9 mouse cellular contexts compared by ENCODE assay signal in the genomic region with DNA sequence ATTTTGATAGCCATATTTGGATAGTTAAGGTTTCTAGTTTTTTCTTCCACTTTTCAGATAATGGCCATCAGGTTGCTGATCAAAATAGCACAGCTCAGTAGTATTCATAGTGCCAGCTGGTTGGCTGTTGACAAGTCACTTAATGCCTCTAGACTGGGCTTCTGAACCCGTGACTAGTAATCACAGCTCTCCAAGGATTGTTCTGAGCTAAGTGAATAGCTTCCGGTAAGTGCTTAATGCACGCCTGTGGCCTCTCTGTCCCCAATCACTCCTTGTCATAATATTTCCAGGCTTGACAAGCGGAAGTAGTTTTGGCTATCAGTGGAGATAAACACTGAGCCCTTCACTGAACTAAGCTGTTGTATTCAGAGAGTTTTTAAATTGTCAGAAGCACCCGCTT. TPM values are rescaled to one million over a fixed set of nuclear protein-coding genes. Genes with fewer than 3 reads are reported as not detected.
DNase-seq lines count a peak whose midpoint lies in the region; ATAC-seq and TF ChIP-seq lines count a peak whose summit lies in the region.
"Had no signal": no experiment of that assay in that cellular context is flagged by ENCODE, and none has a peak within 500 bp of the region (broad histone marks: within the 10 kb centered on the region; RNA-seq: fewer than 3 reads in every experiment).

No protein-coding gene starts in this region.

- TF ChIP-seq CTCF in small intestine, adult 2 months (IDR thresholded peaks at IDR 0.05; ENCODE audit: extremely low read depth, insufficient read length, insufficient replicate concordance, low read depth, low read length): no peak

- DNase-seq in kidney, adult 9 months: peak; percentile 46
- no peak for DNase-seq in kidney, postnatal 25 days
- DNase-seq in kidney, postnatal 14 days: peak; percentile 10
- no peak for DNase-seq in testis, postnatal 14 days (ENCODE audit: low spot score)
- no peak for DNase-seq in spleen, postnatal 4 days (ENCODE audit: low spot score in 2 of 2)
- no peak for DNase-seq in thymus, postnatal 36 days

- peaks cover 21% of the 10 kb centered on the region for H3K36me3 ChIP-seq in heart, embryonic 12.5 days
- H3K36me3 ChIP-seq in small intestine, adult 2 months (ENCODE audit: control insufficient read depth, insufficient read depth, low read length): peaks cover 9% of the 10 kb centered on the region

- H3K4me3 ChIP-seq in heart, embryonic 12.5 days: peak overlapping the region; percentile 19
- no peak overlapping the region for H3K4me3 ChIP-seq in small intestine, adult 2 months (ENCODE audit: low read depth, low read length)

- H3K27ac ChIP-seq in heart, embryonic 12.5 days (ENCODE audit: poor library complexity, severe bottlenecking): peak overlapping the region; percentile 70
- H3K27ac ChIP-seq in small intestine, adult 2 months (ENCODE audit: insufficient read depth, low read depth, low read length): peak overlapping the region; percentile 87

- no peaks in the 10 kb centered on the region for H3K9me3 ChIP-seq in heart, embryonic 12.5 days (replicated peaks)

- WGBS in heart, embryonic 12.5 days: 9% methylated on average over 5 of the region's 5 CpGs
- 22% methylated on average over 5 of the region's 5 CpGs for WGBS in small intestine, adult 2 months

- peak; percentile 84 for ATAC-seq in heart, embryonic 12.5 days (ENCODE audit: insufficient number of reproducible peaks, low FRiP score)

- TF ChIP-seq POLR2A in small intestine, adult 2 months (IDR thresholded peaks at IDR 0.05; ENCODE audit: low read depth, low read length): no peak

- peak overlapping the region; percentile 63 for H3K4me2 ChIP-seq in heart, embryonic 12.5 days

- H3K27me3 ChIP-seq in heart, embryonic 12.5 days (replicated peaks): peaks cover 29% of the 10 kb centered on the region
- H3K27me3 ChIP-seq in small intestine, adult 2 months (ENCODE audit: control insufficient read depth, insufficient read depth, low read length): no peaks in the 10 kb centered on the region
- H3K27me3 ChIP-seq: CH12.LX had no signal

- no peak overlapping the region for H3K9ac ChIP-seq in heart, embryonic 12.5 days

- peaks cover 19% of the 10 kb centered on the region for H3K4me1 ChIP-seq in heart, embryonic 12.5 days (replicated peaks)
- peaks cover 3% of the 10 kb centered on the region; the same call in 1 of the 2 replicates for H3K4me1 ChIP-seq in small intestine, adult 2 months (ENCODE audit: control insufficient read depth, insufficient read depth, insufficient read length, low read length)

RNA-seq across cellular contexts. Expression of gene Itgav, which starts 35.5 kb away (rescaled TPM):
- 95.0 and 108 TPM in 2 replicates for polyA plus RNA-seq in heart, embryonic 12.5 days (2016; fragmentation: Nextera tagmentation; extraction: Ambion mirVana)
- 36.1 and 43.9 TPM in 2 replicates for polyA plus RNA-seq in small intestine, adult 2 months (2012; rRNA removed)

RNA-seq across cellular contexts. Expression of gene Fam171b, which starts 52.8 kb away (rescaled TPM):
- polyA plus RNA-seq in heart, embryonic 12.5 days (2016; fragmentation: Nextera tagmentation; extraction: Ambion mirVana): 2.9 and 3.3 TPM in 2 replicates
- 0.14 and 0.39 TPM in 2 replicates for polyA plus RNA-seq in small intestine, adult 2 months (2012; rRNA removed)

Comparison
In these comparisons a context has a peak if more than half of its experiments do, and no peak if none do; other contexts are left out.
1. DNase-seq: peak in kidney, adult 9 months (single experiment) and kidney, postnatal 14 days (single experiment); none in kidney, postnatal 25 days (0 of 2), testis, postnatal 14 days (single experiment), spleen, postnatal 4 days (0 of 2) and thymus, postnatal 36 days (0 of 2).